Mouse (Mus musculus): Measurements from ENCODE around the gene Ttf2.

DNA sequence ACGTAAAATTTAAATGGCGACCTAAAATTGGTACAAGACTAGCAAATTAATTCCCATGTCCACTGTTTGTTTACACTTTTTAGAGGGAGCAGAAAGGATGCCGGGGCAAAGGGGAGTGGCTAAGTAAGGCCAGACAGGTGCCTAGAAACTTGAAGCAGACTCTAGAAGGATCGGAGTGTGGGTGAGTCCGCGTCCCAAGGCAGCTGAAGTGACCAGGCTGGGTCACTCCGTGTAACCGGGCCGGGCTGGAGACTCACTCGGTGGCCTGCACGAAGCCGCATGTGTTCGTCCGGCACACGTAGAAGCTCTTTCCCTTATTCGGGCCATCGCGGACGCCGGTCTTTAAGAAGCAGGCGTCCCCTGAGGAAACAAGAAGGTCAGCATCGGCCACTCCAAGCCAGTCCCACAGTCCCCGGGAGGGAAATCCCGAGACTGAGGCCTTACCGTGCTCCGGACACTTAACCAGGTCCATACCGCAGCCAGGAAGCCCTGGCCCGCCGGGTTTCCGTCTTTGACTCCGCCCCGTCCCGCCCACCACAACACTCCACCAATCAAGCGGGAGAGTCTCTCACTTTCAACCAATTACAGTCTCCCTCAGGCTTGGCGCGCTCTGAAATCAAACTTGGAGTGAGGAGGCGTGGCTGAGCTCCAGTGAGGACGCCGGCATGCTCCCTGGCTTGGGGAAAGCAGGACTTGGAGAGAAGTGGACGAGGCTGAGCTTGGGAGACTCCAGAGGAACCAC is at the start of gene Ttf2:
- no peak for TF ChIP-seq CTCF (IDR thresholded peaks at IDR 0.05; ENCODE audit: extremely low read depth, insufficient read length, insufficient replicate concordance, low read depth, low read length)
- no peak for TF ChIP-seq POLR2A (IDR thresholded peaks at IDR 0.05; ENCODE audit: low read depth, low read length)

Data from small intestine, adult 2 months (tissue).